Mouse (Mus musculus): Measurements from ENCODE around the gene Coro2a. TPM values are rescaled to one million over a fixed set of nuclear protein-coding genes. Genes with fewer than 3 reads are reported as not detected.

The Coro2a gene
- polyA plus RNA-seq (2015; fragmentation: Illumina TruSeq; extraction: RNeasy Lipid Tissue Mini Kit (QIAGEN cat#74804); ENCODE audit: insufficient read depth, low read depth, low replicate concordance) = 0.92 TPM

GRCm38 (mm10) chr4:46601844-46602423, at the start of gene Coro2a:
Coro2a (minus strand) TSS chr4:46602202.

GRCm38 (mm10) chr4:46650086-46650753, 48.2 kb upstream of the Coro2a start, which contains the start of gene Tbc1d2:
Tbc1d2 (minus strand) TSS chr4:46650209.

GRCm38 (mm10) chr4:46535840-46536361, 66.1 kb downstream of the Coro2a start, which contains the start of gene Trim14:
Trim14 (minus strand) TSS chr4:46536141.

GRCm38 (mm10) chr4:46489028-46489925, 112.7 kb downstream of the Coro2a start, which contains the start of gene Nans:
Nans (plus strand) TSS chr4:46489248.

Other genes starting within 250 kb of the Coro2a start
- 0.85 TPM for gene Trmo, start 212.8 kb downstream of the Coro2a start, polyA plus RNA-seq (2015; fragmentation: Illumina TruSeq; extraction: RNeasy Lipid Tissue Mini Kit (QIAGEN cat#74804); ENCODE audit: insufficient read depth, low read depth, low replicate concordance)
- not detected for gene Hemgn, start 188.7 kb downstream of the Coro2a start, polyA plus RNA-seq (2015; fragmentation: Illumina TruSeq; extraction: RNeasy Lipid Tissue Mini Kit (QIAGEN cat#74804); ENCODE audit: insufficient read depth, low read depth, low replicate concordance)
- 25.5 TPM for gene Anp32b, start 151.3 kb downstream of the Coro2a start, polyA plus RNA-seq (2015; fragmentation: Illumina TruSeq; extraction: RNeasy Lipid Tissue Mini Kit (QIAGEN cat#74804); ENCODE audit: insufficient read depth, low read depth, low replicate concordance)
- gene Nans, start 113.0 kb downstream of the Coro2a start, polyA plus RNA-seq (2015; fragmentation: Illumina TruSeq; extraction: RNeasy Lipid Tissue Mini Kit (QIAGEN cat#74804); ENCODE audit: insufficient read depth, low read depth, low replicate concordance) = 9.7 TPM
- 4.8 TPM for gene Trim14, start 66.1 kb downstream of the Coro2a start, polyA plus RNA-seq (2015; fragmentation: Illumina TruSeq; extraction: RNeasy Lipid Tissue Mini Kit (QIAGEN cat#74804); ENCODE audit: insufficient read depth, low read depth, low replicate concordance)
- gene Tbc1d2, start 48.0 kb upstream of the Coro2a start, polyA plus RNA-seq (2015; fragmentation: Illumina TruSeq; extraction: RNeasy Lipid Tissue Mini Kit (QIAGEN cat#74804); ENCODE audit: insufficient read depth, low read depth, low replicate concordance) = 1.00 TPM

Measured in pancreas, adult 10 weeks (tissue).